Mouse (Mus musculus): ENCODE results near the gene Nacad. TPM values are rescaled to one million over a fixed set of nuclear protein-coding genes. Genes with fewer than 3 reads are reported as not detected.
A peak's percentile ranks its signal among the peaks of the same experiment; 100 is the strongest.
"Not testable (repeated sequence)": the region's sequence is repeated elsewhere in the genome, so short reads cannot be mapped to it uniquely, and the experiment has no call there.

Nacad gene
- total RNA-seq (2021) = under 1 TPM; 0.45 to 0.65 TPM
- long read RNA-seq, experiment 1 = 0 reads
- long read RNA-seq, experiment 2 = 0 reads

DNA sequence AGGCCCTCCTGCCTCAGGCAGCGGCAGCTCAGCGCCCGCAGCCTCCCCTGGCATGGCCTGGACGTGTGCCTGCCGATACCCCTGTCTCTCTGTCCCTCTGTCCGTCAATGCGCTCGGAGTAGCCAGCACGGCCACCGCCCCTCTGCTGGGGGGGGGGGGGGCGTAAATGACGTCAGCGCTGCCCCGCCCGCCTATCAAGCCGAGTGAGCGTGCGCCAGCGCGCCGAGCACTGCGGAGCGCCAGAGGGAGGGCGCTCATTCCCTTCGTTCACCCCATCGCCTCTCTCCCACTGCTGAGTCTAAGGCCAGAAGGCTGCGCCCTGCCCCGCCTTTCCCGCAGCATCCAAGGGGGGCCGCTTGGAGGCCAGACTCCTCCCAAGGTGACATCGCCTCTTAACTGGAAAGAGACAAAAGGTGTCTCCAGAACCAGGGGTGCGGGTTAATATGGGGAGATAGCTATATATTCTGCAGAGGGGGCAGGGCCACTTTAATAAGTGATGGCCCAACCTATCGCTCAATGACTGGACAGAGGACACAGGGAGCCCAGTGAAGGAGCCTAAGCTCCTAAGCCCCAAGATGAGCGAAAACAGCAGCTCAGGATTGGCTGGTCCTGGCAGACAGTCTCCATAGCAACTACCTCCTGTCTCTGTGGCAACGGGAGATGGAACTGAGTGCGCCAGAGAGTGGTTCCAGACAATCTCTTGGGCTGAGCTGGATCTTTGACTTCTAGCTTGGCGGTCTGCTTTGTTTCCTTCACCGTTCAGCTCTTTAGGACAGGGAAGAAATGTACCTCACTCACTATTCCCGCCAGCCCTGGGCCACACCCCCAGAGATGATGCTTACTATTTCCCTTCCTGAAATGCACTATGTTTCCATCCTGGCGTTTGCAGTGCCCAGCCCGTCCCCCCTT lies at the start of gene Nacad:
Gene Nacad (minus strand): TSS at position 563 of the 909 bp plus-strand sequence.
- no peak for DNase-seq

DNA sequence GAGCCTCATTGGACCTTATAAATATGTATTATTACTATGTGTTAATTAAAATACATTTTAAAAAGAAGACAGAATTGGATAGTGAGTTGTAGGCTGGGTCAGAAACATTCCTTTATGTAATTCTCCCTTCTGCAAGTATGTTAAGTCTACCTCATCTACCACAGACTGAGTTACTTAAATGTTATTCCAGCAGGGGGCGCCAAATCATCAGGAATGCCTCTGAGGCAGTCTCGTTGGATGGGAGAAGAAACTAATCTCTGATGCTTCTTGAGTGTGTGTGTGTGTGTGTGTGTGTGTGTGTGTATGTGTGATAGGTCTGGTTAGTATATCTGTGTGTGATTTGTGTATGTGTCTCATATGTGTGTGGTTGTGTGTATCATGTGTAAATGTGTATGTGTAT lies 49.0 kb upstream of the Nacad start:
- peak; percentile 85 for DNase-seq

DNA sequence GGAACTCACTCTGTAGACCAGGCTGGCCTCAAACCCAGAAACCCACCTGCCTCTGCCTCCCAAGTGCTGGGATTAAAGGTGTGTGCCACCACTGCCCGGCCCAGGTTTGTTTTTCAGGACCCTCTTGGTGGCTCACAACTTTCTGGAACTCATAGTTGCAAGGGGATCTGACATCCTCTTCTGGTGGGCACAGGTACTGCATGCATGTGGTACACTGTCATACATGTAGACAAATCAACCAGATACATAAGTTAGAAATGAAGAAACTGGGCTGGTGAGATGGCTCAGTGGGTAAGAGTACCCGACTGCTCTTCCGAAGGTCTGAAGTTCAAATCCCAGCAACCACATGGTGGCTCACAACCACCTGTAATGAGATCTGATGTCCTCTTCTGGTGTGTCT lies 47.1 kb upstream of the Nacad start:
- not testable (repeated sequence) for DNase-seq

DNA sequence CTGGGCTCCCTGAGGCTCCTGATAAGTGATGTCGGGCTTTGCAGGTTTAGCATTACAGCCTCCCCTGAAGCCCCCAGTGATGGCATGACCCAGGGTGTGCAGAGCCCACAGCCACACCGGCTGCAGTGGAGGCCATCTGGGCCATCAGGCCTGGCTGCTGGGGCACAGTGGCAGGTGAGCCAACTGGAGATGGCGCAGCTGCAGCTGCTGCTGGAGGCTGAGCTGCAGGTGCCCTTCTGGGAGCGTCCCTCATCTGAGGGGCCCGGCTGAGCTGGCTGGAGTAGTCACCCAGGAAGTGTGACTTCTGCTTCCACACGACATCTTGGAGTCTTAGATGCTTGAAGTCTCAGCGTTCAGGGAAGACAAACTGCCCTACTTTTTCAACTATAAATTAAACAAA lies 44.7 kb upstream of the Nacad start:
- DNase-seq = no peak

DNA sequence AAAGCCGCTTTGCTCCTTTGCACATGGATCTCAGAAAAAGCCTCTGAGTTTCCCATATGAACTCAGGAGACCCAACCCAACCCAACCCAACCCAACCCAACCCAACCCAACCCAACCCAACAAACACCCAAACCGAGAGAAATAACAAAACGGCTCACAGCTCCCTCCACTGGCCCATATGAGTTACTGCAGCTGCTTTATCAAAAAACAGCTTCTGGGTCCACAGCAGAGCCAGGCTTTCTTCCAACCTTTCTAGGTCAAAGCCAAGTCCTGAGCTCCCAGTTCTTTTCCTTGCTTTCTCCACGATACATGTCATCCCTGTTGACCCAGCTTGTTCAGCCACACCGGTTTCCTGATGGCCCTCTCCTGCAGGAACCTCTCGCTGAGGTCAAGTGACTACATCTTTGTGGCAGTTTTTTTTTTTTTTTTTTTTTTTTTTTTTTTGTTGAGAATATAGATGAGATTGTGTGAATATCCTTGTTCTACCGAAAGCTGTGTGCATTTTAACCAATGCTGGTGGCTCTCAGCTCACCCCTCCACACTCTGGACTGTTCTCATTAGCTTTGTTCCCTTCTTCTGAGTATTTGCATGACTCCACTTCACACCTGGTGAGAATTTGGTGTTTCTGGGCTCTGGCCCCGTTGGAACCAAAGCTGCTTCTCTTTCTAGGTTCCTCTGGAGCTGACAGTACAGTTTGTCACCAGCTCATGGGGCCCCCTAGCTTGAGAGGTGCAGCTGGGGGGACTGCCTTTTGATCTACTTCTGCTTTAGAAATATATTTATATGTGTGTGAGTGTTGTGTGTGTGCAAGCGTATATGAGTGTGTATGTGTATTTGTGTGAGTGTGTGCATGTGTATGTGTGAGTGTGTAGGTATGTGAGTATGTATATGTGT lies 42.2 kb upstream of the Nacad start:
- no peak for DNase-seq

DNA sequence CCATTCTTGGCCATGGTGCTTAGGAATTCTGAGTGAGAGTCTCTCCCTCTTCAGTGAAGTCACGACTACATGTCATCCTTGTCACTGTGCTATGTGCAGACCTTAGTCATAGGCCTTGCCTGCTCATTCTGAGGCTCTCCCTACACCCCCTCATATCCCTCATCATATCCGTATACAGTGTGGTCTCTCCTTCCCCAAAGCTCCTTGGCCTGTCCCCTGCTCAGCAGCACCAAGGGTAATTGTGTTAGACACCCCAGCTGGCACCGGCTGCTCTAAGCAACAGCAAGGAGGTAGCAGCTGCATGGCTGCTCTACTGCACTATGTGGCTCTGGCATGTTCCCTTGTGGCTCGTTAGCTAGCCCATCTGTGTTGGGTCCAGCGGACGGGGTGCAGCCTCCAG lies 38.7 kb upstream of the Nacad start:
- DNase-seq = no peak

DNA sequence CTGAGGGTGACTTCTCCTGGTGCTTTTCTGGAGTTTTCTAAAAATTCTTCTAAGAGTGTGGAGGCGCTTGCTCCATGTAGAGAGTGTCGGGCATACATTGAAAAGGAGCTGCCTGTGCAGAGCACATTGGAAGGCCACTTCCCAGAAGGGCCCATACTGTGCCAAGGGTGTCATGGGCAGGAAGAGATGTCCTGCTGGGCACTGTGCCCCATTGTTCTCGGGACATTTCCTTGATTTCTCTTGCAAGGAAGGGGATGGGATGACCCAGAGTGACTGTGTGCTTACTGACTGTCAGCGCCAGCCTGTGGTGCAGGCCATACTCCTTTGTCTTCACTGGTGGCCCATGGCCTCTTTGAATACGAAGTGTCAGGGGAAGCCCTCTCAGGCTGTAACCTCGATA lies 33.2 kb upstream of the Nacad start:
- no peak for DNase-seq

DNA sequence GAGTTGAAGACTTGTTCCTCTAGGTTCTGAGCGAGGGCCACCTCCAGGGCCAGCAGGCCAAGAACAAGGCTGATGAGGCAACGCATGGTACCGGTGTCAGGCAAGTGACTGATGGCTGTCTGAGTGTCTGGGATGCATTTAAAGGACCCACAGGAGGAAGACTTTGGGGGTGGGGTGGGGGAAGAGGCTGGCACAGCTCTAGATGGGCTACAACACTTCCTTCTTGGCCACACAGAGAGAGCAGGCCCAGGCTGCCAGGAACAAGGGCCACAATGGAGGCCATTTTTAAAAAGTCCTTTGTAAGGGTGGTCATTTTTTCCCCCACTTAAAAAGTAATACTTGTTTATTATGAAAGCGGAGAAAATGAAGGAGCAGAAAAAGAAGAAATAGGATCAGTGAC lies 32.7 kb upstream of the Nacad start, which contains the start of gene Wap:
Gene Wap (minus strand): TSS at position 101 of the 400 bp plus-strand sequence.
- DNase-seq = no peak

DNA sequence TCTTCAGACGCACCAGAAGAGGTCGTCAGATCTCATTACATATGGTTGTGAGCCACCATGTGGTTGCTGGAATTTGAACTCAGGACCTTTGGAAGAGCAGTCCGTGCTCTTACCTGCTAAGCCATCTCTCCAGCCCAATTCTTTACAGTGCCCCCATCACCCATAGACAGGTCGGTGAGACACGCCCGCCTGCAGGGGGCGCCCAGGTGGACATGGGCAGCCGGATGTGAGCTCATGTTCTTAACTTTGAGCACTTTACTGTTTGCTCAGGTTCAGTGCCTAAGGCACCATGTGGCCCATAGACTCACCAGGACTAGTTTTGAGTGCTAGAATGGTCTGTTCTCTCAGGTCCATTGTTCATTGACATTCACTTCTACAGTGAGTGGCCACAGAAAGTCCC lies 30.3 kb upstream of the Nacad start:
- DNase-seq = no peak

DNA sequence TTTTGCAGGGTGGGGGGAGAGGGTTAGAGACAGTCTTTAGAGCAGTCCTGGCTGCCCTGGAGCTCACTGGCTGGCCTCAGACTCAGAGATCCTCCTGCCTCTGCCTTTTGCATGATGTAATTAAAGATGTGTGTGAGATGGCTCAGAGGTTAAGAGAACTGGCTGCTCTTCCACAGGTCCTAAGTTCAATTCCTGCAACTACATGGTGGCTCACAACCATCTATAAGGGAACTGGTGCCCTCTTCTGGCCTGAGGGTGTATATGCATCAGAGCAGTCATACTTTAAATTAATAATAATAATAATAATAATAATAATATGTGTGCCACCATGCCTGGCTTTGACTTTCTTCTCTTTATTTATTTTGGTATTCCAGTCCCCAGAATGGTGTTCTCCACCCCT lies 23.8 kb upstream of the Nacad start:
- DNase-seq = no peak

DNA sequence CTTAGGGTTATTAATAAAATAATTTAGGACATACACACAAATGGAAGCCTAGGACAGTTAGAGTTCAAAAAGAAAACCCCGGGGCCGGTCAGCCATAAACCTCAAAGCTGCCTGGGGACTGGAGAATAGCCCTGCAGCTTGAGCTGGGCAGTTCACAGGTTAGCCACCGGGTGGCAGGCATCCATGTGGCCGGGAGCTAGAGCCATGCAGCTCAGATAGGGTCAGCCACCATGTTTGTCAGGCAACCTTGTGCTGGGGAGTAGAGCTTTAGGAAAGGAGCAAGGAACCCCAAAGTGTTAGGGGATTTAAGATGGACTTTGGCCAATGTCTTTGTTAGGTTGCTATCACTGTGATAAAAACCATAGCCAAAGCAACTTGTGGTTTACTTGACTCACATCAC lies 22.7 kb upstream of the Nacad start:
- DNase-seq = peak; percentile 59

DNA sequence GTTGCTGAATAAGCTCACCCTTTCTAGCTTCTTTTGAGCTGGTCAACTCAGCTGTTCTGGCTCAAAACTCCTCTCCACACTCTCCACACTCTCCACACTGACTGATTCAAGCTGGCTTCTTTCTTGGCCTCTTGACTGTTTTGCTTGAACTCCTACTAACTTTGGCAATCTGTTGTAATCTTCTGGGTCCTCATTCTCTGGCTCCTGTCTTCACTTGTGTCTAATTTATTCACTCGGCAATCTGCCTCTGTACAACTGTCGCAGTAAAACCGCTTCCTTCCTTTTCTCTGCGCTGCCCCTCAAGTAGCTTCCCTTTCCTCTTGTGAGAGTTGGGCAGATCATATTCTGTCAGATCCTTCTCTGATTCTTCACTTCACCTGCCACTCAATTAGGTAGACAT lies 21.9 kb upstream of the Nacad start:
- DNase-seq = no peak

DNA sequence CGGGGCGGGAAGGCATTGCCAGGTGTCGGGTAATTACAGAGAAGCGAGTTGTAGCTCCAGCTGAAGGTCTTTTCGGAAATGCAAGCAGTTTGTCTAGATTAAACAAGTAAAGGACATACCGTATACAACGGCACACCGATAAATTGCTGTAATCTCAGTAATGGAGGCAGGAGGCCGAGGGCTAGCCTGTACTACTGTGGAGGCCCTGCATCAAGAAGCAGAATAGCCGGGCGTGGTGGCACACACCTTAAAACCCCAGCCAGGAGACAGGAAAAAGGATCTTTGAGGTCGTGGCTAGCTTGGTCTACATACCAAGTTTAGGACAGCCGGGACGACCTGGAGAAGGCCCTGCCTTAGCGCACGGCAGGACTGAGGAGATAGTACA lies 20.5 kb upstream of the Nacad start:
- no peak for DNase-seq

DNA sequence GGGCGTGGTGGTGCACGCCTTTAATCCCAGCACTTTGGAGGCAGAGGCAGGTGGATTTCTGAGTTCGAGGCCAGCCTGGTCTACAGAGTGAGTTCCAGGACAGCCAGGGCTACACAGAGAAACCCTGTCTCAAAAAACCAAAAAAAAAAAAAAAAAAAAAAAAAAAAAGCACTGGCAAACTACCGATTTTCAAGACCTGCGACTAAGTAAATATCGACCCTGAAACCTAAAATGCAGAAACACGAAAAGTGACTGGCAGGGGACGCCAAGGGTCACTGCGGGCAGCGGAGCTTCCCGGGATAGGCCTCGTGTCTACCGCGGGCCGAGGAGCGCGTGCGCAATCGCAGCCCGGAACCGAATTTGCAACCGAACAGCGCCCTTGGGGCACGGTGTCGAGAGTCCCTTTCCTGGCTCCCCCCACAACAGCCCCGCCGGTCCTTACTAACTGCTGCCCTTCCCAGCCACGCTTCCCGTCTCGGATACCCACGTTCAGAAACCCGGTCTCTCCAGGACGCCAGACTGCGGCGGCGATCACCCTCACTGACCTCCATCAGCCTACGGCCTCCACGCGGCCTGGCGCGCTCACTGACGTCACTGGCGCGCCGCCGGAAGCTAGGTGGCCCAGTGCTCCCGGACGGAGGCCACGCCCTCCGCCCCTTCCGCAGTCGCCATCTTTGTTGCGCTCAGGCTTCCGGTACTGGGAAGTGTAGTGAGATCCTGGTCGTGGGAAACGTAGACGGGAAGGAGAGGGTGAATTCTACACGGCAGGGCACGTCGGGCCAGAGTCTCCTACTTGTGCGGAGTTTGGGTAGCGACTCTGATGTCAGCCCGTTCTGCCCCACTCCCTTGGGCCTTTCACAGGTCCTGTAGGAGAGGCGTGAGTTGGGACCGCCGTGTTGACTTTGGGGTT lies 19.9 kb upstream of the Nacad start, which contains the start of gene Tbrg4:
Gene Tbrg4 (minus strand): TSS at position 590 of the 910 bp plus-strand sequence.
- peak; percentile 95 for DNase-seq

DNA sequence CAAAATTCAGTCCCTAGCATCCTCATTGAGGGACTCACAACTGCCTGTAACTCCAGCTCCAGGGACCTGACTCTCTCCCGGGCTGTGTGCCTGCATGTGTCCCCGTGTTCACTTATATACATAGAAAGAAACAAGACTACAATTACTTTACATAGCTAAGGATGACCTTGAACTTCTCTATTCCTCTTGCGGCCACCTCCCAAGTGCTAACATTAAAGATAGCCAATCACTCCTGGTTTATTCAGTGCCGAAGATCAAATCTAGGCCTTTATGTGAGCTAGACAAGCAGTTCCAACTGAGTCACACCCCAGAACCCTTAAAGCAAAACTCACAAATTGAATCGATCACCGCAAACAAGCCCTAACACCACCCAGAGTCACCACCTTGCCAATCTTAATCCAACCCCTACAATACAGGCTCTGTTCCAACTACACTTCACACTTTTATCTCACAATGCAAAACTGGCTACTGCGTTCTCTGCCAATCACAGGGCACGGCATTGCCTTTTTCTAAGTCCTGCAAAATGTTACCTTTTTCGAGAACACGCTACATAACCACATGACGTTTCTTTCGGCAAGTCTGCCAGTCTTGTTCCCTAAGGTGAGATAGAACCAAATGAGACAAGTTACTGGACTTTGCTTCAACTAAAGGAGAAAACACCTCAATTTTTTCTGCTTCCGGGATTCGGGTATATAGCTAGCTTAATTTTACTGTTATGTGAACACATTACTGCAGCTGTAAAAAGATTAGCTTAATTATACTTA lies 18.9 kb upstream of the Nacad start:
- DNase-seq = no peak

DNA sequence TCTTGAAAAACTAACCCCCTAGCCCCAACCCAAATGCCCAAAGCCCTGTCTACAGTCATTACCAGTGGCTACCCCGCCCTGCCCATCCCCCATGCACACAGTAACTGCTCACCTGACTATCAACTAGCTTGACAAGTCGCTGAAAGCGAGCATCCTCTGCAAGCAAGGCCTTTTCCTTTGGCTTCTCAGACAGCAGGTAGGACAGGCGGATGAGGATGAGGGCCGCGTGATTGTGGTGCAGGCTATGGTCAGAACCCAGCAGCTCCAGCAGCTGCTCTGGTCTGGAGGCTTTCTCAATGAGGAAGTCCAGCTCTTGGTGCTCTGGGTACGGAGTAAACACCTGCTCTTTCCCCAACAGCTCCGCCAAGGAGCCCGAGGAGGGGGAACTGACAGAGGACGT lies 17.9 kb upstream of the Nacad start:
- no peak for DNase-seq

DNA sequence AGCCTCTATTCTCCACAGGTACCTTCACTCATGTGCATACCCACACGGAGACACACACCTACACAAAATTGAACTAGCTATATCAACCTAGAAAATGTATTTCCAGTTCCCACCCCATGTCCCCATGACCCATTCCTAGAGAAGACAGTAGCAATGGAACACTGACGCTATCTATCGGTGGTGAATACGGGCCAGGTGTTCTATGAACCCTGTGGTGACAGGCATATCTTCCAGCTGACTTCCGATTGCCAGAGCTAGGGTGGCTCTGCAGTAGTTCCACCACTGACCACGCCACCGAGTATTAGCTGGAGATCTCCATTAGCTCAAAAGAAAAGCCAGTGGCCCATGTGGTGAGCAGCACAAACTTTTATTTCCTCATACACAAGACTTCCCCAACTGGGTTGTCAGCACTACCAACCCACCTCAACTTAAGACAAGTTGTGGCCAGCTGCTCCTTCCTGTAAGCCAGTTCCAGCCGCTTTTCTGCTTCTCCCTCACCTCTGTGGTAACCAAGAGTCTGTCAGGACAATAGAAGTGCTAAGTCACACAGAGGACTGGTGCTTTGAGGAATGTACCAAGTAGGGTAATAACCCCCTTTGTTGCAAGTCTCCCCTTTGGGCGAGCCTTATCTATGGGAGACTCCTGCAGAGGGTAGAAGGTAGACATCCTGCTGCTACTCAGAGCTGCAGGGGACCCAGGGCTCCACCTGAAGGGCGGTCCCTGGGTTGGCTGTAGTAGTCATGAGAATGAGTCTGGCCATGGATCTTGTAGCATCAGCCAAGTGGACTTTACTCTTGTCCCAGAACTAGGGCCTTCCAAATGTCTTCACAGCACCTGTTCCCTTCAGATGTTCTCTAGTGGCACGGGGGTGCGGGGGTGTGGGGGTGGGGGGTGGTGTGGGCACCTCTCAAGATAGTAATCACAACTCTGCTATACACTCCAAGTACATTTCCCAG lies 9.7 kb upstream of the Nacad start:
- DNase-seq = no peak

DNA sequence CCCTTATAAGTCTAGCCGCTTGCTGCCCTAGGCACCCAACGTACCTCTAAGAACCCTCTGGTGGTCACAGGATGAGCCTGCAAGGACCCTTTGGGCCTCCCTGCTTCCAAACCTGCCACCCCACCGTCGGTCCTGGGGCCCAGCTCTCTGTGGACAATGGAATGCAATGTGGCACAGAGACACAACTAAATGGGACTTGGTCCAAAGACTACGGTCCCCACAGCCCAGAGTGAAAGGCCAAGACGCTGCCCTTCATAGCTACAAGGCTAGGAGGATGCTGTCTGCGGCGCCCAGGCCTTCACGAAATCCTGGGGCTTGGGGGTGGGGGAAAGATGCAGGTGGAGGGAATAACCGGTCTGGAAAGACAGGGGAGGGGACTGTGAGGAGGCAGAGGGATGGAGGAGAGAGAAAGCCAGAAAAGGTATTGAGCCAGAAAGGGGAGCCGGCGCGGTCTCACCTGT lies 802 bp downstream of the Nacad start:
- DNase-seq = no peak

DNA sequence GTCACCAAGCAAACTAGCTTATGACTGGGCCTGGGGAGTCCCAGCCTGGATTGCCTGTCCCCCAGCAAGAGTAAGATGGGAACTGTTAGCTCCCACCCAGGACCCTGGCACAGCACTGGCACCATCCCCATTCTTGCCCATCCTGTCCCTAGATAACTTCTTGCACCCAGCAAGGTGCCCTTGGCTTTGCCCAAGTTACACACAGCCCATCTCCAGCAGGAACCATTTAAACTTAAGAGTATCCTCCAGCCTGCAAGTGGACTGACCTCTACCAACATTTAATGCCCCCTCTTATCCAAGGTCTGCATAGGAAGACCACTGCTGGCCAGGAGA lies 1.3 kb downstream of the Nacad start:
- no peak for DNase-seq

Measured in gastrocnemius, postnatal 10 days (tissue).